ENCODE assay signal across 25 mouse cellular contexts in the genomic region with DNA sequence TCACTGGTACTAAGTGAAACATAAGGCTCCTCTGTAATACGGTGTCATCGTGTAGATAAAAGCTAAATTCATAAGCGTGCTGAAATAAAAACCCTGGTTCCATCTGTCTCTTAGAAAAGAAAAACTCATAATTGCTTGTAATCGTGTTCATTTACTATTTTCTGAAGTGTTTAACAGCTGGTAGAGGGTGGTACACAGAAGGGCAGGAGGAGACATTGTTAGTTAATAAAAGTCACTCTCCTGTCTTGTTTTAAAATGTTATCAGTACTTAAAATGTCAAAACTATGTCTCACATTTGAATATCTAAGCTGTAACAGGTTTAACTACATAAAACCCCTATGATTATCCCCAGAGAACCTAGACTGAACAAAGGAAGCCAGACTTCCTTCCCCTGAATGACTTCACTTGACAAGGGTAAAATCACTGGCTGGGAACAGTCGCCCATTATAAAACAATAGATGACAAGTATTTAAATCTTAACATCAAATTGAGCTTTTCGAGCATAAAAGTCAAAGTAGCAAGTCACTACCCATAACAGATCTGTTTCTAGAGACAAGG.
A peak's percentile ranks its signal among the peaks of the same experiment; 100 is the strongest.
DNase-seq lines count a peak whose midpoint lies in the region; ATAC-seq lines count a peak whose summit lies in the region.
"Had no signal": no experiment of that assay in that cellular context is flagged by ENCODE, and none has a peak within 500 bp of the region (broad histone marks: within the 10 kb centered on the region; RNA-seq: fewer than 3 reads in every experiment).

No protein-coding gene starts in this region.

- H3K27ac ChIP-seq in forebrain, embryonic 13.5 days: no peak overlapping the region
- H3K27ac ChIP-seq in forebrain, embryonic 10.5 days: no peak overlapping the region
- no peak overlapping the region for H3K27ac ChIP-seq in heart, embryonic 10.5 days
- H3K27ac ChIP-seq: embryonic facial prominence, embryonic 13.5 days; gastrocnemius, adult 2 months; heart, embryonic 15.5 days; hindbrain, embryonic 13.5 days; hindbrain, postnatal 0 days had no signal

- no peak for DNase-seq in forebrain, embryonic 10.5 days (ENCODE audit: extremely low spot score, low spot score)
- peak; percentile 4 for DNase-seq in heart, adult 11 months
- no peak for DNase-seq in heart, embryonic 10.5 days (ENCODE audit: low spot score)
- DNase-seq in brain, adult 2 months (ENCODE audit: low read depth, low spot score): peak; percentile 40
- DNase-seq in layer of hippocampus, adult 9-11 months: peak; percentile 56
- DNase-seq: adrenal gland, adult 8-10 months; adrenal gland, postnatal 36 days; B cell, adult 2 months; cerebellum, adult 11-12 months; cerebellum, adult 9-10 months; cerebellum, postnatal 36 days; gastrocnemius, adult 2 months; gastrocnemius, postnatal 25 days; heart, adult 18-20 months; heart, postnatal 14 days; kidney, adult 11 months had no signal

- 79% methylated on average over 6 of the region's 6 CpGs for WGBS in forebrain, embryonic 13.5 days
- WGBS in forebrain, embryonic 10.5 days: 91% methylated on average over 6 of the region's 6 CpGs
- WGBS in heart, embryonic 10.5 days: 84% methylated on average over 6 of the region's 6 CpGs

- no peak overlapping the region for H3K4me3 ChIP-seq in forebrain, embryonic 13.5 days
- H3K4me3 ChIP-seq in forebrain, embryonic 10.5 days: no peak overlapping the region
- no peak overlapping the region for H3K4me3 ChIP-seq in heart, embryonic 10.5 days
- H3K4me3 ChIP-seq: embryonic facial prominence, embryonic 13.5 days; gastrocnemius, adult 2 months; heart, embryonic 15.5 days; hindbrain, embryonic 13.5 days had no signal

- no peaks in the 10 kb centered on the region for H3K4me1 ChIP-seq in forebrain, embryonic 13.5 days
- H3K4me1 ChIP-seq in forebrain, embryonic 10.5 days: no peaks in the 10 kb centered on the region
- H3K4me1 ChIP-seq in heart, embryonic 10.5 days: no peaks in the 10 kb centered on the region
- H3K4me1 ChIP-seq: embryonic facial prominence, embryonic 13.5 days; heart, embryonic 15.5 days; hindbrain, embryonic 13.5 days had no signal

- H3K4me2 ChIP-seq in forebrain, embryonic 13.5 days: no peak overlapping the region
- H3K4me2 ChIP-seq: embryonic facial prominence, embryonic 13.5 days; heart, embryonic 11.5 days; heart, embryonic 15.5 days; hindbrain, embryonic 13.5 days had no signal

- H3K27me3 ChIP-seq in forebrain, embryonic 13.5 days: no peaks in the 10 kb centered on the region
- H3K27me3 ChIP-seq in forebrain, embryonic 10.5 days (ENCODE audit: poor library complexity, severe bottlenecking): no peaks in the 10 kb centered on the region
- no peaks in the 10 kb centered on the region for H3K27me3 ChIP-seq in heart, embryonic 10.5 days (ENCODE audit: insufficient read depth, poor library complexity, severe bottlenecking)
- H3K27me3 ChIP-seq: embryonic facial prominence, embryonic 13.5 days; heart, embryonic 15.5 days; hindbrain, embryonic 13.5 days had no signal

- no peaks in the 10 kb centered on the region for H3K36me3 ChIP-seq in forebrain, embryonic 13.5 days (ENCODE audit: poor library complexity, severe bottlenecking)
- H3K36me3 ChIP-seq in forebrain, embryonic 10.5 days (replicated peaks): no peaks in the 10 kb centered on the region
- no peaks in the 10 kb centered on the region for H3K36me3 ChIP-seq in heart, embryonic 10.5 days
- H3K36me3 ChIP-seq: embryonic facial prominence, embryonic 13.5 days; G1E; heart, embryonic 15.5 days; hindbrain, embryonic 13.5 days had no signal

- peak; percentile 48 for ATAC-seq in forebrain, embryonic 13.5 days
- ATAC-seq in megakaryocyte-erythroid progenitor cell, adult 5-6 weeks (replicated peaks; ENCODE audit: low FRiP score, low TSS enrichment, poor library complexity, severe bottlenecking): no peak
- ATAC-seq: CD4-positive, CD25-positive, alpha-beta regulatory T cell, adult 4 months; hindbrain, postnatal 0 days had no signal

- H3K9me3 ChIP-seq in forebrain, embryonic 13.5 days (replicated peaks): no peaks in the 10 kb centered on the region
- H3K9me3 ChIP-seq in forebrain, embryonic 10.5 days: no peaks in the 10 kb centered on the region
- no peaks in the 10 kb centered on the region for H3K9me3 ChIP-seq in heart, embryonic 10.5 days
- H3K9me3 ChIP-seq: embryonic facial prominence, embryonic 13.5 days; heart, embryonic 15.5 days; hindbrain, embryonic 13.5 days had no signal

- H3K9ac ChIP-seq in forebrain, embryonic 13.5 days: no peak overlapping the region
- H3K9ac ChIP-seq: embryonic facial prominence, embryonic 13.5 days; heart, embryonic 15.5 days; hindbrain, embryonic 13.5 days had no signal

Comparison
In these comparisons a context has a peak if more than half of its experiments do, and no peak if none do; other contexts are left out.
1. DNase-seq: peak in heart, adult 11 months (single experiment), brain, adult 2 months (single experiment) and layer of hippocampus, adult 9-11 months (single experiment); none in forebrain, embryonic 10.5 days (single experiment) and heart, embryonic 10.5 days (single experiment).